Mouse (Mus musculus) MN1 (cell line): ENCODE measurements around the gene Plcb2.
A peak's percentile ranks its signal among the peaks of the same experiment; 100 is the strongest.

Experiments
- DNase-seq: peaks from one replicate; pipeline ENCODE4 v3.0.0-alpha.2; 2016; ENCODE audit warnings: low spot score

Gene Plcb2

DNA sequence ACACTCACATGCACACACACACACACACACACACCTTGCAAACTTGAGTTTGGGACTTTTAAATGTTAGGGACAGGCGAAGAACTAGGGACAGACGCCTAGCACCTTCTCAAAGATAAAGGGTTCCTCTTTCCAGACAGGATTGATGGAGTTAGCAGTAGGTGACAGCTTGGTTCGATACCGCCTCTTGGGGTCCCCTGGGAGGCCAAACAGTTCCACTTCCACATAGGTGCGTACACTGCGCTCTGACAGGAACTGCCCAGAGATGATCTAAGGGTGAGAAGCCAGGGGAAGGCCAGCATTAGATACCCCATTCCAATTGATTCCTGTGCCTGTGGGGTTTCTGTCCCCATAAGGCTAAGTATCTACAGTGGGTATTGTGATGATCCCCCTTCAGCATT, 14.6 kb downstream of the Plcb2 start:
- DNase-seq: no peak

DNA sequence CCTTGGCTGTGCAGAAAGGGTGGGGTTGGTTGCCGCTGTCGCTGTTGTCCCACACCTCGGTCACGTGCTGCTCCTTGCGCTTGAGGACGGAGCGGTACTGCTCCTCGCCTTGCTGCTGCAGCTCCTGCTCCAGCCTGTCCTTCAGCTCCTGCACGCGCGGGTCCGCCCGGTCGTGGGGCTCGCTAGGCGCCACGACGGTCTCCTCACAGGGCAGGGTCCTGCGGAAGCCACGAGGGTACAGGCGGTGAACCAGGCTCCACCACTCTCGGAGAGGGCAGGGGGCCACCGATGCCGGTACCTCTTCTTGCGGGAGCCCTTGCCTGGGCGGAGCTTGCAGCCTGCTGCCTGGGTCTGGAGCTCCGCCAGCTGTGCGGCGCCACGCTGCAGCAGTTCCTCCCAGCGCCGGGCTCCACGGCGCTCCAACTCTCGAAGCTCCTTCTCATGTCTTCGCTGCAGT, 17.2 kb downstream of the Plcb2 start:
- DNase-seq: no peak

GRCm38 (mm10) chr2:118709655-118710221, 18.5 kb downstream of the Plcb2 start:
- DNase-seq: no peak

DNA sequence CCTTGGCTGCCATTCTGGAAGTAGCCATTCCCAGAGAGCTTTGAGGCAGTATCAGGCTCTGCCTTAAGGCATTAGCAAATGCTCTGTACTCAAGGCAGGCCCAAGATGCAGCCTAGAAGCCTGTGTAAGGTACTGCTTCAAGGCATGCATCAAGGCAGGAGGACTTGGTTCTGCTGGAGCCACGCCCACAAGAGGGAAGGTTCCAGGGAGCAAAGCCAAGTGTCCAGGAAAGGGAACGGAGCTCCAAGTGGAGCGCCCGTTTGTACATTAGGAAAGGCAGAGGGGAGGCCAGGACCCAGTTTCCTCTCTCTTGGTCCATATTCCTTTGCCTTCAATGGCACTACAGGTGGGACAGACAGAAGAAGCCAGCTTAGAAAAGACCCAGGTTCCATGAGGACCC, 19.8 kb downstream of the Plcb2 start:
- DNase-seq: no peak

- DNase-seq: no peak
Observed at GRCm38 (mm10) chr2:118706436-118706835, 21.8 kb downstream of the Plcb2 start.

GRCm38 (mm10) chr2:118703913-118704730, 24.1 kb downstream of the Plcb2 start, which contains the start of gene Ankrd63:
Gene Ankrd63 (minus strand): TSS chr2:118703963.
- no peak for DNase-seq

DNA sequence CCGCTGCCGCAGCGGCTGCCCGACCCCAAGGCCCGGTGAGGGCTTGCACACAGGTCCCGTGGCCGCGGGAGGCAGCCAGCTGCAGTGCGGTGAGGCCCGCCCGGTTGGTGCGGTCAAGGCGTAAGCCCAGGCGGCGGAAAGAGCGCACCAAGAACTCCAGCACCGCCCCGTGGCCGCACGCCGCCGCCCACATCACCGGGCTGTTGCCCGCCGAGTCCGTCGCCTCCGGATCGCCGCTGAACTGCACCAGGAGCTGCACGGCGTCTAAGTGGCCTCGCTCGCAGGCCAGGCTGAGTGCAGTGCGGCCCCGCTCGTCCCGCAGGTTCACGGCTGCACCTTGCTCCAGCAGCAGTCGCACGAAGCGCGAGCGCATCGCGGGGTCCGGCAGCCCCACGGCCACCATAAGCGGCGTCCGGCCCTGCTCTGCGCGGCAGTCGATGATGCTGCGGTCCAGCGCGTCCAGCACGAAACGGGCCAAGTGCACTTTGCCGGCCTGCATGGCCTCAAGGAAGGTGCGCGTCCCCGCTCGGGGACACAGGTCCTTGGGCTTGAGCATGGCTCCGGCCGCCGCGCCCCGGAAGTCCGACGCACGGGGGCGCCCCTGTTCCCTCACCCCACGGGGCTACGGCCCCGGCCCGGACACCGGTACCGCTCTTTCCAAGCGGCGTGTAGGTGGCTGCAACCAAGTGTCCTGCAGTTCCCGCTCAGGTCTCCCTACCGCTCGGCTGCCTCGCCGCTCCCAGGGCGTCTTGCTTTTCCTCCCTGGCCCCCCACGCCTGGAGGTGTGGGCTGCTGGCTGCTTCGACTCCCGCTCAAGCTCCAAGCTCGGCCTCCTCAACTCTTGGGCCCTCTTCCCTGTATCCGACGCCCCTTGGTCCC, 25.1 kb downstream of the Plcb2 start:
- no peak for DNase-seq

- no peak for DNase-seq
Observed at GRCm38 (mm10) chr2:118701971-118702882, 26.0 kb downstream of the Plcb2 start.

- DNase-seq: no peak
Observed at GRCm38 (mm10) chr2:118701161-118701560, 27.1 kb downstream of the Plcb2 start.

GRCm38 (mm10) chr2:118700179-118701062, 27.8 kb downstream of the Plcb2 start:
- DNase-seq: peak; percentile 85

DNA sequence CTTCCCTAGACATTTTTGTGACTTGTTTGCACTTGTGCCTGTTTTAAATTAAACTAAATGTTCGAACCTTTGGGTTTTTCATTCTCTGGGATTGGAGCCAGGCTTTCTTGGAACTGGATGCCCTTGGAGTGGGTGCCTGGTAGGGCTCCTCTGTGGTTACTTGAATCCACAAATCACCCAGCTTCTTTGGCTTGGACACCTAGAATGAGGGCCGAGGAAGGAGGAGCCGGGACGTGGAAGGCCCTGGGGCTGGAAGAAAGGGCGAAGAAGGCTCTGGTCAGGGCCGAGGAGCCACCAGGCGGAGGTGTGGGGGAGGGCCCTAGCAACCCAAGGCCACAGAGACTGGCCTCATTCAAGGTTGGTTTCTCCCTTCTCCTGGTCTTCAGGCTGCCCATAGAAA, 30.3 kb downstream of the Plcb2 start:
- peak; percentile 58 for DNase-seq

GRCm38 (mm10) chr2:118697311-118697877, 30.8 kb downstream of the Plcb2 start:
- DNase-seq: peak; percentile 46

DNA sequence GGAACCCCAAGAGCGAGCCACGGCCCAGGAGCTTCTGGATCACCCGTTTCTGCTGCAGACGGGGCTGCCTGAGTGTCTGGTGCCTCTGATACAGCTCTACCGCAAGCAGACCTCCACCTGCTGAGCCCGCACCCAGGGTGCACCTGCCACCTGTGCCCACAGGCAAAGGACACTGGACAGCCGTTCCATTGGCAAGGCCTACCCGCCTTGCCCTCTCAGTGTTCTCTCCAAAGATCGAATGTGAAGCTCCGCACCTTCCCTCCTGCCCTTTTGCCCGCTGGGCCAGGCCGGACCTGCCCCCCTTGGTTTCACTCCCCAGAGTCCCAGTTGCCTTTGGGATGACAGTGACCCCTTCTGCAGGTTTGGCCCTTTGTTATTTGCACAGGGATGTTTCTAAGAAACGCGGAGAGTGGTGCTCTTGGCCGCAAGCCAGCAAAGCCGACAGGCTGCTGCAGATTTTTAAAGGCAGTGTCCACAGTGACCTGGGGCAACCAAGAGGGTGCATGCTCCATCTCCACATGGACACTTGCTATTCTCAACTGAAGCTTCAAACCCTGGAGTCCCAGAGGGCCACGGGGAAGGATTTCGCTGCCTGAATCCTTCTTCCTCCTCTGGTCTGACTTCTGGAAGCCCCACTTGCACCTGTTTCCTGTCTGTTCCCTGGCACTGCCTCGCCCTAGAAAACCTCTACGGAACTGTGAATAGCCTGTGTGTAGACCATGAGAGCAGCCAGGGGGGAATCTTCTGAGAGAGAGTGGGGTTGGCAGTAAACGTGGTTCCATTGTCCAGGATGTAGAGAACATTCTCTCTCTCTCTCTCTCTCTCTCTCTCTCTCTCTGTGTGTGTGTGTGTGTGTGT, 31.6 kb downstream of the Plcb2 start:
- peak; percentile 51 for DNase-seq

DNA sequence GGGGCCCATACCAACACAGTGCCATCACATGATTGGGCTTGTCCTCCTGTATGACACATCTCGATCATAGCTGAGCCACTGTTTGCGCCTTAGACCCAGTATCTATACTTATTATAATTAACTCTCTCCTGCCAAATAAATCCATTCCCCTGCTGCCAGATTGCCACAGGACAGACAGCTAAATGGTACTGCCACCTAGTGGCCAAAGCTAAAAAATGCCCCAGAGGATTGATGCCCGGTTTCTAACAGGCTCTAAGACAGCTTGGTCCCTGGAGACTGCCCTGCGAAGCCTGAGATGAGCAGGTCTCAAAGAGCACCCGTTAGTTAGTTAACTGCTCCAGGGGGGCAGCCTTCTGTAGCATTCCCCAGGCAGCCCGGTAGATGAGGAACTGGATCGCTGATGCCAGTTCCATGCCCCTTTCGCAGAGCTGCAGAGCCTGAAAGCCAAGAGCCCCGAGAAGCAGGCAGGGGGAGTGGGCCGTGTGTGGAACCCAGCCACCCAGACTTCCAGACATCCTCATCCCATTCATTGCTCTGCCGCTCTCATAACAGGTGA, 32.5 kb downstream of the Plcb2 start:
- DNase-seq: peak; percentile 86

DNA sequence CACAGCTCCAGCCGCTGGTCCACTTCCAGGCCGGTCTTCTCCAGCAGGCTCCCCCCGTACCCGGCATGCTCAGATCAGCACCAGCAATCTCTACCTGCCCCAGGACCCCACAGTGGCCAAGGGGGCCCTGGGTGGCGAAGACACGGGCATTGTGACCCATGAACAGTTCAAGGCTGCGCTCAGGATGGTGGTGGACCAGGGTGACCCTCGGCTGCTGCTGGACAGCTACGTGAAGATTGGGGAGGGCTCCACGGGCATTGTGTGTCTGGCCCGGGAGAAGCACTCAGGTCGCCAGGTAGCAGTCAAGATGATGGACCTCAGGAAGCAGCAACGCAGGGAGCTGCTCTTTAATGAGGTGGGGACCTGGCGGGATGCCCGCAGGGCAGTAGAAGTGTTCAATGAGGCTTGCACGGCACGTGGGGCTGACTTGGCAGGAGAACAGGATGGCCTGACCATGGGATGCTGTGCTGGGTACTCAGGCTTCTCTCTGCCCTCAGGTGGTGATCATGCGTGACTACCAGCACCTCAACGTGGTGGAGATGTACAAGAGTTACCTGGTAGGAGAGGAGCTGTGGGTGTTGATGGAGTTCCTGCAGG, 34.8 kb downstream of the Plcb2 start:
- DNase-seq: peak; percentile 54

DNA sequence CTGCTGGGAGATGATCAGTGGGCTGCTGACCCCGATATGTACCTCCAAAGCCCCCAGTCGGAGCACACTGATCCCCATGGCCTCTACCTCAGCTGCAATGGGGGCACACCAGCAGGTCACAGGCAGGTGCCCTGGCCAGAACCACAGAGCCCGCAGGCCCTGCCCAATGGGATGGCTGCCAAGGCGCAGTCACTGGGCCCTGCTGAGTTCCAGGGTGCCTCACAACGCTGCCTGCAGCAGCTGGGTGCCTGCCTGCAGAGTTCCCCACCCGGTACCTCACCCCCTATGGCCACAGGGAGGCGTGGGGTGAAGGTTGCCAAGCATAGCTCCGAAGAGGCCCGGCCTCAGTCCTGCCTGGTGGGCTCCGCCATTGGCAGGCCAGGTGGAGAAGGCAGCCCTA, 38.4 kb downstream of the Plcb2 start:
- no peak for DNase-seq

DNA sequence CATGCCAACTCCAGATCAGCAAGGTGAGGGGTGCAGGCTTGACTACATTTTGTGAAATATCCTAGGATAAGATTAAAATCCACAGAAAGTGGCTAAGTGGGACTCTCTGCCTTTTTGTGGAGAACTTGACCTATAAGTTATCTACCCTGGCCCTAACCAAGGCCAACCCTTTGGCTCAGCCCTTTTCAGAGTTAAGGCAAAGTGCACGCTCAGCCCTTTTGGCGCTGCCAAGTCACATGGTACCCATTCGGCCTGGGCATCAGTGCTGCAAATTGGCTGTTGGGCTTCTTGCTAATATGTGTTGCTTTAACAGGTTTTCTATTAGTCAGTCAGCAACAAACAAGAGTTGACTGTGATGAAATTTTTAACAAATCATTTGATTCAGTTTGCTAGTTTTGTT, 40.4 kb downstream of the Plcb2 start:
- DNase-seq: no peak

- DNase-seq: no peak
Observed at GRCm38 (mm10) chr2:118686693-118687092, 41.5 kb downstream of the Plcb2 start.
